Mouse (Mus musculus) heart, embryonic 16.5 days (tissue): ENCODE data around the gene Tmco5. TPM values are rescaled to one million over a fixed set of nuclear protein-coding genes. Genes with fewer than 3 reads are reported as not detected.
A peak's percentile ranks its signal among the peaks of the same experiment; 100 is the strongest.

ENCODE experiments used
- ATAC-seq: fragments of 200-750 bp; cut with Nextera tagmentation; replicated peaks from 2 replicates; pipeline ENCODE4 v1.8.0; 2017; ENCODE audit warnings: moderate number of reproducible peaks; ENCODE audit not compliant: insufficient read depth, low FRiP score; ENCODE audit errors: extremely low read depth
- H3K27ac ChIP-seq: fragments of 300-500 bp; sonication (generic); 2 replicates; pipeline ENCODE4 v1.5.1; 2014; ENCODE audit warnings: mild to moderate bottlenecking, low read length, control low read depth, moderate library complexity
- H3K27me3 ChIP-seq: fragments of 300-500 bp; sonication (generic); 2 replicates; pipeline ENCODE4 v1.6.1; 2014; ENCODE audit warnings: low read length, mixed read lengths; ENCODE audit not compliant: control insufficient read depth, insufficient read depth
- H3K36me3 ChIP-seq: fragments of 300-500 bp; sonication (generic); 2 replicates; pipeline ENCODE4 v1.6.1; 2014; ENCODE audit not compliant: control insufficient read depth, insufficient read depth
- H3K4me1 ChIP-seq: fragments of 300-500 bp; sonication (generic); 2 replicates; pipeline ENCODE4 v1.6.1; 2014; ENCODE audit warnings: low read length, mixed read lengths; ENCODE audit not compliant: control insufficient read depth, insufficient read depth
- H3K4me2 ChIP-seq: fragments of 300-500 bp; sonication (generic); 2 replicates; pipeline ENCODE4 v1.6.1; 2014; ENCODE audit warnings: low read depth, mild to moderate bottlenecking, control low read depth, low read length
- H3K4me3 ChIP-seq: fragments of 300-500 bp; sonication (generic); 2 replicates; pipeline ENCODE4 v1.5.1; 2014; ENCODE audit warnings: mild to moderate bottlenecking, control low read depth, low read length
- H3K9ac ChIP-seq: fragments of 300-500 bp; sonication (generic); 2 replicates; pipeline ENCODE4 v1.6.1; 2014; ENCODE audit warnings: low read length, control low read depth
- H3K9me3 ChIP-seq: fragments of 300-500 bp; sonication (generic); replicated peaks from 2 replicates; pipeline ENCODE4 v1.6.1; 2016; ENCODE audit warnings: low read length; ENCODE audit not compliant: control insufficient read depth
- WGBS: fragments of 180-500 bp; shearing (Covaris S2); extraction: QIAGEN DNeasy Blood & Tissue Kit; methylation state at CpG from one replicate; pipeline ENCODE4 v1.1.7; 2014; 5-methylcytosine and 5-hydroxymethylcytosine counted together
- polyA plus RNA-seq: library from polyadenylated mRNA; unstranded; fragments of >200 nt; fragmentation: Nextera tagmentation; extraction: Ambion mirVana; gene quantifications from 2 replicates; pipeline ENCODE4 v1.2.1, GENCODE M21; 2015

The Tmco5 gene
- not detected in 2 replicates for polyA plus RNA-seq

GRCm38 (mm10) chr2:116878391-116878790 is at the start of gene Tmco5:
Tmco5 (plus strand) TSS chr2:116878691.
- H3K4me1 ChIP-seq: no peaks in the 10 kb centered on the region
- H3K9ac ChIP-seq: no peak within 1 kb of the TSS
- H3K27me3 ChIP-seq: no peaks in the 10 kb centered on the region
- H3K36me3 ChIP-seq: no peaks in the 10 kb centered on the region
- no peak within 1 kb of the TSS for H3K27ac ChIP-seq
- H3K9me3 ChIP-seq: no peaks in the 10 kb centered on the region
- 88% methylated on average over 3 of the region's 3 CpGs for WGBS
- no peak within 1 kb of the TSS for H3K4me3 ChIP-seq
- no peak for ATAC-seq
- H3K4me2 ChIP-seq: no peak within 1 kb of the TSS

GRCm38 (mm10) chr2:116831863-116832262 is 46.6 kb upstream of the Tmco5 start:
- H3K9me3 ChIP-seq: no peaks in the 10 kb centered on the region
- H3K4me2 ChIP-seq: no peak overlapping the region
- H3K27ac ChIP-seq: no peak overlapping the region
- 71% methylated on average over 11 of the region's 11 CpGs for WGBS
- H3K4me3 ChIP-seq: no peak overlapping the region
- ATAC-seq: no peak
- H3K36me3 ChIP-seq: no peaks in the 10 kb centered on the region
- no peak overlapping the region for H3K9ac ChIP-seq
- no peaks in the 10 kb centered on the region for H3K27me3 ChIP-seq
- H3K4me1 ChIP-seq: no peaks in the 10 kb centered on the region

- H3K4me2 ChIP-seq: no peak overlapping the region
- 60% methylated on average over 3 of the region's 3 CpGs for WGBS
- H3K4me3 ChIP-seq: no peak overlapping the region
- H3K27ac ChIP-seq: no peak overlapping the region
- no peaks in the 10 kb centered on the region for H3K4me1 ChIP-seq
- no peaks in the 10 kb centered on the region for H3K9me3 ChIP-seq
- no peak overlapping the region for H3K9ac ChIP-seq
- H3K27me3 ChIP-seq: no peaks in the 10 kb centered on the region
- no peak for ATAC-seq
- H3K36me3 ChIP-seq: no peaks in the 10 kb centered on the region
Observed at GRCm38 (mm10) chr2:116837829-116838228, 40.7 kb upstream of the Tmco5 start.

- Histone ChIP-seq H3K36me3 (no peaks in the 10 kb centered on the region), H3K27me3 (no peaks in the 10 kb centered on the region), H3K4me2 (peak overlapping the region; percentile 7; the same call in 1 of the 2 replicates), H3K9me3 (no peaks in the 10 kb centered on the region), H3K4me3 (no peak overlapping the region), H3K4me1 (no peaks in the 10 kb centered on the region), H3K27ac (no peak overlapping the region), H3K9ac (no peak overlapping the region)
- 42% methylated on average over 8 of the region's 8 CpGs for WGBS
- ATAC-seq: no peak
Observed at GRCm38 (mm10) chr2:116838538-116839197, 39.8 kb upstream of the Tmco5 start.

- H3K4me1 ChIP-seq: peaks cover 7% of the 10 kb centered on the region; the same call in 1 of the 2 replicates
- no peak overlapping the region for H3K9ac ChIP-seq
- no peak overlapping the region for H3K27ac ChIP-seq
- no peaks in the 10 kb centered on the region for H3K36me3 ChIP-seq
- H3K9me3 ChIP-seq: no peaks in the 10 kb centered on the region
- no peak for ATAC-seq
- 60% methylated on average over 20 of the region's 20 CpGs for WGBS
- H3K27me3 ChIP-seq: no peaks in the 10 kb centered on the region
- H3K4me2 ChIP-seq: no peak overlapping the region
- H3K4me3 ChIP-seq: no peak overlapping the region
Observed at GRCm38 (mm10) chr2:116849980-116850636, 28.4 kb upstream of the Tmco5 start.

GRCm38 (mm10) chr2:116851356-116851755 is 27.1 kb upstream of the Tmco5 start:
- H3K4me2 ChIP-seq: no peak overlapping the region
- H3K36me3 ChIP-seq: no peaks in the 10 kb centered on the region
- no peak for ATAC-seq
- 77% methylated on average over 4 of the region's 4 CpGs for WGBS
- no peak overlapping the region for H3K27ac ChIP-seq
- no peak overlapping the region for H3K9ac ChIP-seq
- H3K4me1 ChIP-seq: peaks cover 7% of the 10 kb centered on the region; the same call in 1 of the 2 replicates
- no peaks in the 10 kb centered on the region for H3K27me3 ChIP-seq
- no peaks in the 10 kb centered on the region for H3K9me3 ChIP-seq
- H3K4me3 ChIP-seq: no peak overlapping the region

GRCm38 (mm10) chr2:116852249-116852648 is 26.2 kb upstream of the Tmco5 start:
- 17% methylated on average over 5 of the region's 5 CpGs for WGBS
- no peak overlapping the region for H3K4me3 ChIP-seq
- no peak overlapping the region for H3K4me2 ChIP-seq
- H3K27ac ChIP-seq: no peak overlapping the region
- no peaks in the 10 kb centered on the region for H3K9me3 ChIP-seq
- peaks cover 7% of the 10 kb centered on the region; the same call in 1 of the 2 replicates for H3K4me1 ChIP-seq
- no peak overlapping the region for H3K9ac ChIP-seq
- ATAC-seq: peak; percentile 65
- no peaks in the 10 kb centered on the region for H3K36me3 ChIP-seq
- no peaks in the 10 kb centered on the region for H3K27me3 ChIP-seq

- no peak overlapping the region for H3K27ac ChIP-seq
- no peak for ATAC-seq
- H3K4me2 ChIP-seq: no peak overlapping the region
- no peaks in the 10 kb centered on the region for H3K9me3 ChIP-seq
- no peaks in the 10 kb centered on the region for H3K36me3 ChIP-seq
- no peak overlapping the region for H3K9ac ChIP-seq
- H3K27me3 ChIP-seq: no peaks in the 10 kb centered on the region
- no peak overlapping the region for H3K4me3 ChIP-seq
- WGBS: 64% methylated on average over 6 of the region's 6 CpGs
- no peaks in the 10 kb centered on the region for H3K4me1 ChIP-seq
Observed at GRCm38 (mm10) chr2:116858703-116859102, 19.8 kb upstream of the Tmco5 start.

GRCm38 (mm10) chr2:116876955-116877615 is 1.4 kb upstream of the Tmco5 start:
- Histone ChIP-seq H3K9ac (no peak overlapping the region), H3K4me2 (no peak overlapping the region), H3K4me1 (no peaks in the 10 kb centered on the region), H3K36me3 (no peaks in the 10 kb centered on the region), H3K27ac (no peak overlapping the region), H3K4me3 (no peak overlapping the region), H3K27me3 (no peaks in the 10 kb centered on the region), H3K9me3 (no peaks in the 10 kb centered on the region)
- WGBS: 49% methylated on average over 9 of the region's 9 CpGs
- no peak for ATAC-seq
